Mouse (Mus musculus) common myeloid progenitor, adult 5-6 weeks (primary cell): ENCODE results near the gene Tekt5. TPM values are rescaled to one million over a fixed set of nuclear protein-coding genes. Genes with fewer than 3 reads are reported as not detected.

ENCODE experiments used
- ATAC-seq: replicated peaks from 2 replicates; pipeline ENCODE4 v1.8.0; 2016; ENCODE audit warnings: low read depth, mild to moderate bottlenecking, moderate TSS enrichment, inconsistent platforms; ENCODE audit not compliant: poor library complexity, severe bottlenecking
- total RNA-seq: library from RNA; stranded (forward); fragments of 200-1000, 187-1606 nt; gene quantifications from 2 replicates; pipeline ENCODE4 v1.2.3, GENCODE M21; 2017

Gene Tekt5
- not detected in 2 replicates for total RNA-seq

DNA sequence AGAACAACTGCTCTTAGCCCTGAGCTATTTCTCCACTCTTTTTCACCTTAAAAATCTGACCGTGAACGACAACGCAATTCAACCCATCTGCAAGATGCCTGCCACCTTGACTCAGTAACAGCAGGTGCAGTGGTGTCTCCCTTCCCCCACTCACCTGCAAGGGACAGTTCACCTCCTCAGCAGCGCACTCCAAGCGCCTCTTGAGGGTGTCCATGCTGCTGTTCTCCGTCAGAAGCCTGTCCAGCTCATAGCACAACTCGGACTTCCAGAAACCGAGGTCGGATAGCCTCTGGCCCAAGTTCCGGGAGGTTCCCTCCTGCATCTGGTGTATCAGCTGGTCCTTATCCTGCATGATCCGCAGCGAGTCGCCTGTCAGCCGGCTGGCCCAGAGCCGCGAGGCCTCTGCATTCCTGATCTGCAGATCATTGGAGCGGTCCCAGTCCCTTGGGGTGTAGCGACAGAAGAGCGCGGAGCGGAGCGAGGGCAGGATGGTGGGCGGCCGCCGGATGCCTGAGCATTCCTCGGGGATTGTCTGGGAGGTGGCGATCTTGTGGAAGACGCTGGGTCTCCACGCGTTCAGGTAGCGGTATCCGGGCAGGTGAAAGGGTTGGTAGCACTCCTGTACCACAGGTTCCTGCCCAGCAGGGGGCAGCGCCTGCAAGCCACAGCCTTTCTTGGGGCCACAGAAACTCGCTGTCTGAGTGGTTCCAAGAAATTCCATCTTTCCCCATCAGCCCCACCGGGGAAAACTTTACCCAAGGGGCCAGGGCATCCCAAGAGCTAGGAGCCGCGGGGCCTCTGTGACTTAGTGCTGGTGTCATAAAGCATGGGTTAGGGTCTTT is at the start of gene Tekt5:
Gene Tekt5 (minus strand): TSS at position 792 of the 842 bp plus-strand sequence.
- ATAC-seq = no peak

DNA sequence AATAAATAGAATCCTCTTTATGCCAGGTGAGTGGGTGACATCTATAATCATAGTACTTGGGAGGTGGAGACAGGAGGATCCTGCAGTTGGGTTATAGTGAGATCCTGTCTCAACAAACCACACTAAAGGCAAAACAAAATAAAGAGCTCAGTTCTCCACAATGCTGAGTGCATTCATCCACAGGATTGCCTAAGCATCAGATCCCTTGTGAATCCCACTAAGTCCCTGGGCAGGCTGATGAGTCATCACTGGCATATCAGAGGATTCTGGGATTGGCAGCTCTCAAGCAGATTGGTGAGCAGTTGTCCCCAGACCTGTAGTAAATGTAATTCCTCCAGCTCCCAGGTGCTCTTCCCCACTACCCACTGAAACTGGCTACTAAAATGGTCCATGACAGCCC is 48.4 kb upstream of the Tekt5 start:
- ATAC-seq = no peak

DNA sequence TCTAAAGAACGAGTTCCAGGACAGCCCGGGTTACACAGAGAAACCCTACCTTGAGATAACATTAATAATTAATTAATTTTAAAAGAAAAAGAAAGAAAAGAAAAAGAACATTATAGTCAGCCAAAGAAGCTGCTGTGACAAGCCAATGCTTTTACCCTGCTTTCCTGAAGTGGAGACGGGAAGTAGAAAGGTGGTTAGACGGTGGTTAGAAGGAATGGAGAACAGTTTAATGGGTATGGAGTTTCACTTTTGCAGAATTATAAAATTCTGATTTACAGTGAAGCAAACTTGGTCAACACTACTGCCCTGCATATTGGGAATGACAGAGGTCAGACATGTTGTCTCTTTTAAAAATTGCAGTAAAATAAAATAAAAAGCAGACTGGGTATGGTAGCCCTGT is 46.5 kb upstream of the Tekt5 start:
- peak; percentile 61 for ATAC-seq

DNA sequence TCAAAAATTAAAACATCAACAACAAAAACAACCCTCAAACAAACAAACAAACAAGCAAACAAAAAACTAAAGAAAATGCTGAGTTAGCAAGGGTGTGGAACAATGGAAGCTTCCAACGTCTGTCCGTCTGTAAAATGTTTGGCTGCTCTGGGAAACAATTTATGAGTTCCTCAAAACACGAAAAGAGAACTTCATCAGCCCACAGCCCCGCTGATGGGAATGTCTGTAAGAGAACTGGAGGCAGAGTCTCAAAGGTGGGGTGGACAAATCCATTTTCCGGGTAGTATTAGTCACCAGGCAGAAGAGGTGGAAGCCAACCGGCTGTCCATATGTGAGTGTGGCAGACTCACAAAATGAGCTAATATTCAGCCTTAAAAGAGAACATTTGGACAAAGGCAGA is 46.0 kb upstream of the Tekt5 start:
- ATAC-seq = peak; percentile 62

DNA sequence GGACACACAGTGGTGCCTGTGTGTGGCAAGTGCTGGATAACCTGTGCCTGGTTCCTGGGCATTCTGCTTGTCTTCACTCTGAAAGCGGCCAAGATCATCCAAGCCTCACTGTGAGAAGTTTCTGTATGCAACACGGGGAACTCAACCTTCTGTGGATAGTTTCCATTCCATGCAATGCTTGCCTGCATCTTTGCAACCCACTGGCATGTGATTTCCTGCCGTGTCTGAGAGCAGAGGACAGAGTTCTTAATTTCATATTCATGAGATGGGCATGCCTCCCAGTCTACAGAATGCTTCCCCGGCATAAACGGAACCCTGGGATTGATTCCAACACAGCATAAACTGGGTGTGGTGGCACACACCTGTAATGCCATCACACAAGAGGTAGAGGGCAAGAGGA is 42.8 kb upstream of the Tekt5 start:
- no peak for ATAC-seq

DNA sequence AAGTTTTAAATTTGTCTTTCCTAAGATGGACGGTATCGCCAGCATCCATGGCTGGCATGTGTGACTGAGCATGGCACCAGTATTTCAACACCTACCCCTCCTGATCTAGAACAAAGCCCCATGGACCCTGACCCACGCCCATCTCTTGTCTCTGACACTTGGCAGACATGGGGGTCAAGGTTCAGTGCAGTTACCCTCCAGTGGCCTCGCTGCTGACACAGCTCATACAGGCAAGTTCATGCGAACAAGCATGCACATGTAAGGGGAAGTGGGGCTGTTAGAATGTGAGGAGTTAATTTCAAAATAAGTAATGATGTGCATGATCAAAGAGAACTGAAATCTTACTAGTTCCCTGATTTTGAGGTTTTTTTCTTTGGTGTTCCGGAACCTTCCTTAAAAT is 40.9 kb upstream of the Tekt5 start:
- no peak; the same call in 1 of the 2 replicates for ATAC-seq

DNA sequence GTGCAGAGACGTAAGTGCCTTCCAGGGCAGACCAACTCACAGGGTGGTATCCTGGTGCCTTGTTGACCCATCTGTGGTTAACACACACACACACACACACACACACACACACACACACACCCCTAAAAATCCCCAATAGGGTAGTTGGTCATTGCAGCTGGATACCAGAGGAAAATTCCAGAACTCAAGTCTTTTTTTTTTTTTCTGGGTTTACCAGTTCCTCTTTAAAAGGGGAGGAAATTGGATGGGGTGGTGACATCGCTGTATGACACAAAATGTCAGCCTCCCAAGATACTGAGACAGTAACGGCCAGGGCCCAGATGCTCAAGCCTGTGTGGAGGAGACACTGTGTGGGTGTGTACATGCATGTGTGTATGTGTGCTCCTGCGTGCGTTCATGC is 38.1 kb upstream of the Tekt5 start:
- peak; percentile 50 for ATAC-seq

DNA sequence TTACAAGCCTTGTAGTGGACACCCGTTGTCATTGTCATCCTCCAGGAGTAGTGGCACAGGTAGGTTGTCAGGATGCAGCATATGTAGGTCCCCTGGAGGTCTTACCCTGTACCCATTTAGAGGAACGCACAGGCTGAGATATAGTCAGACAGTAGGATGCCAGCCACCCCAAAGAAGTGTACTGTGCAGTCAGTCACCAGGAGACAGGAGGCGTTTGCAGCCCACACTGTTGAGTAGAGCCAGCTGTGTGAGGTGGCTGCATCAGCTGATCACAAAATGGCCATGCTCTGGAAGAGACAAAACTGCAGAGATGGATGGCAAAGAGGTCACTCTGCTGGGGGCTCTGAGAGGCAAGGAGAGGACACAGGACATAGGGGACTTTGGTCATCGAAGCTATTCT is 37.1 kb upstream of the Tekt5 start:
- no peak for ATAC-seq

DNA sequence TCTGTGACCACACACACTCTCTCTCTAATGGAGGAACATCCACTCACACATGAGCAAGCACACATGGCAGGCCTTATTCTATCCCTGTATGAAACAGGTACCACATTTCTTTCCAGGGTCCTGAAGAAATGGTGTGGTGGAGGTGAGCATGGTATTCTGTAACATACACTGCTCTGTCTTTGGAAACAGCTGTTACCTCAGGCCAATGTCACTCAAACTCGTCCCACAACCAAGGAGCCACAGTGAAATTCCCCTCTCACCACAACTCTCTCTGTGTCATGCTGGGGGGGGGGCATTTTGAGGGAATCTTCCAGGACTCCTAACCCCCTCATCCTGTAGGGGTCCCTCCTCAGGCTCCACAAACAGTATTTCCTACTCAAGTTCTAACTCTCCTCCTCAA is 36.6 kb upstream of the Tekt5 start:
- no peak for ATAC-seq

DNA sequence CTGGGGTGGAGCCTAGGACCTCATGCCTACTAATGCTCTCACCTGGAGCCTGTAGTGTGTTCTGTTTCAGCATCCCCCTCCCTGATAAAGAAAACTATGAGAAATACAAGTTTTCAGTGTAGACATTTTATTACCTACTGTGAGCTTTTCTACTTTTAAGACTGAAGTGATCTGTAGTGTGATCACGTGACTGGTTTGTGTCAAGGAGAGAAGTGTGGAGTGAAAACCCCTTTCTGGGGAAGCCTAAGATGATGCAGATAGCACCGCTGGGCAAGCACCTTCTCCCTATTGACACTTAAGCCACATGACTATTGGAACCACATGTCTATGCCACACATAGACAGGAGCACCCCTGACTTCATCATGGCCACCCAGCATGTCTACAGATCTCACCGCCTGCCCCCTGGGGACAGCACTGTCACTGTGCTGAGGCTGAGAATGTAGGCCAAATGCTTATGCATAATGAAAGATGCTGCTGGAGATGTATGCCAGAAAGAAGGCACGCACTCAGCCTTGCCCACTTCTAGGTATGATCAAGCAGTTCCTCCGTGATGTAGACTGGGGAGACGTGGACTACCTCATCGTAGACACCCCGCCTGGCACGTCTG is 25.3 kb upstream of the Tekt5 start:
- no peak for ATAC-seq

DNA sequence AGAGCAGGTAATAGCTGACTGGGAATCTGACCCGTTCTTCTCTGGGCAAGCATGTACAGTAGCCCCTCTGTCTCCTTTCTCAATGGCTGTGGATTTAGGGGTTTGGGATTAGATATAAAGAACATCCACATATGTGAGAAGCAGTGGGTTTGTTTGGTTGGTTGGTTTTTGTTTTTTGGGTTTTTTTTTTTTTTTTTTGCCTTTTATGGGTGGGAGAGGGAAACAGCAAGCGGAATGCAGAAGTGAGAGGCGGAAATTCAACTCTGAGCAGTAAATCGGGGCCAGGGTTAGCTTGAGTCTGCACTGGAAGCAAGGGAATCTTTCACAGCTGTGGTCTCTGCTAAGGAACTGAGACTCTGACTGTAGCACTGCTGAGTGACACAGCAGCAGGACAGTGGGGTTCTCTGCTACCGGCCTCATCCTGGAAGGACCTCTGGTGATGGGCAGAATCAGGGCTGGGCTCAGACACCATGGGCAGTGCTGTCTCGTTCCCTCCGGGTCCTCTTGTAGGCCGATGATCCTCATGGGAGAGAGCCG is 22.5 kb upstream of the Tekt5 start:
- peak; percentile 77 for ATAC-seq

DNA sequence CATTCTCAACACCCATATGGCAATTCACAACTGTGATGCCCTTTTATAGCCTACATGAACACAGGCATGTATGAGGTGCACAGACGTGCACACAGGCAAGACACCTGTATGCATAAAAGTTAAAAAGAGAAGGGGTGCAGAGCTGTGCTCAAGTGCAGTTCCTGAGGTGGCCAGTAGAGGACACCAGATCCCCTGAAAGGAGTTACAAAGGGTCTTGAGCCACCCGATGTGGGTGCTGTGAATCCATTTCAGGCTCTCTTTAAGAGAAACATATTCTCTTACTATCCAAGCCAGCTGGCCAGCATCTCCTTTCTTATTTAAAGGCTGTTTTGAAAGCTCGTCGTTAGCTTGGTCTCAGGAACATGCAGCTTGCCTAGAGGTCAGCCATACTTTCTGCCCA is 21.6 kb upstream of the Tekt5 start:
- no peak for ATAC-seq

DNA sequence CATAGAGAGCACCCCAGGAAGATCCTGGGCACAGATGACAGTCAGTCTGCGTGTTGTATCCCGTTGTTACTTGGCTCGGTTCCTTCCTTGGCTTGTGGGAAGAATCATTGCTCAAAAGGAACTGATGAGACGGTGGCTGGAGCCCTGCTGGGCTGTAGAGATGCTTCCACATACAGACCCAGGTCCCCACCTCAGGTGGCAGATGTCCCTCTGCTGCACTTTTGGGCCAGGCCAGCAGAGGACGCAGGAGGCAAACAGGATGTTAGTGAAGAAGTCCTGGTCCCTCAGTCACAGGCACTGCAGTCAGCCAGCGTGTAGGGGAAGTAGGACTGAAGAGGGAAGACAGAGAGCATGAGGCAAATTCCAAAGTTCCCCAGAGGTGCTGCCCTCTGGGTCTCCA is 20.7 kb upstream of the Tekt5 start:
- ATAC-seq = peak; percentile 46

DNA sequence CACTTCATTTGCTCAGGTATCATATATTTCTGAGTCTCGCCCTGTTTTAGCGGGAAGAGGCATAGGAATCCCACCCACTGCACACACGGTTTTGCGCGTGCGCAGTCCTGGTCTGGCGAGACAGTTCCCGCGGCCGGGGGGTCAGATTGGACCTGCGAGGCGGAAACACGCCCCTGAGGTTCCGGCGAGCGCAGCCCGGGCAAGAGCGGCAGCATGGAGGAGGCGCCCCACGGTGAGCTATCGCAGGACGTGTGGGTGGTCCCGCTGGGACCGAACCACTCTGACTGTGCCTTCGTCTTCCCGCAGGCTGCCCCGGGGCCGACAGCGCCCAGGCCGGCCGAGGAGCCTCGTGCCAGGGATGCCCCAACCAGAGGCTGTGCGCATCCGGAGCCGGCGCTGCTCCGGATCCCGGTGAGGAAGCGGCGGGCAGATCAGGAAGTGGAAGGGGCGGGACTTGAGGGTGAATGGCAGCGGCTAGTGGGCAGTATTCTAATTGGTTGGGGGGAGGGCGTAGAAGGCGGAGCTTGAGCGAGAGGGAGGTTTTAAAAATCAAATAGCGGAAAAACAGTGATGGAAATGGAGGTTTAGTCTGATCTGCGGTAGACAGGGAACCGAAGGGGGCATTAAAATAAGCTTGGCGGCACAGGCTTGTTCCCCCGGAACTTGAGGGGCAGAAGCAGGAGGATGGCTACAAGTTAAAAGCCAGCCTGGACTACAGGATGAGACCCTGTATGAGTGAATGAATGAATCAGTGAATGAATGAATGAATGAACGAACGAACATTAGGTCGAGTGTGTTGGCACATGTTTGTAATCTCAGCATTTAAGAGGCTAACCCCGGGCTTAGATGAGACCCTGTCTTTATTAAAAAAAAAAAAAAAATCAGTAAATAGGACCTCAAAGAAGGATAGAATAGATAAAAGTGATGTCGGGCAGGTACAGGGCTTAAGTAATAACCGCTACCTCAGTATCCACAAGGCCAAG is 16.8 kb upstream of the Tekt5 start, which contains the start of gene Nubp1:
Gene Nubp1 (plus strand): TSS at position 185 of the 983 bp plus-strand sequence.
- ATAC-seq = peak; percentile 97

DNA sequence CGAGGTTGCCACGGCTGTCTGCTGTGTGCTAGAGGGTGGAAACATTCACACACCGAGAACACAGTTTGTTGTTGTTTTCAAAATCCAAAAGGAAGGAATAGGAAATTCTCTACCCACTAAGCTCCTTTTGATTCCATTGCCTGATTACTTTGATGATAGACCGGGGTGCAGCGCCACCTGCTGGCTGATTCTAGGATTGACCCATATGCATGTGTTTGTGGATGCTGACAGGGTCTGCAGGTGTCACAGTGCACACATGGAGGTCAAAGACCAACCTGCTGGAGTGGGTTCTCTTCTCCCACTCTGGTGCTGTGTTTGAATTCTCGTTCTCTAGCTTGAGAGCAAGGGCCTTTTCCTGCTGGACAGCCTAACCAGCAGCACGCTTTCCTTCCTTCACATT is 3.9 kb upstream of the Tekt5 start:
- peak; percentile 90 for ATAC-seq

DNA sequence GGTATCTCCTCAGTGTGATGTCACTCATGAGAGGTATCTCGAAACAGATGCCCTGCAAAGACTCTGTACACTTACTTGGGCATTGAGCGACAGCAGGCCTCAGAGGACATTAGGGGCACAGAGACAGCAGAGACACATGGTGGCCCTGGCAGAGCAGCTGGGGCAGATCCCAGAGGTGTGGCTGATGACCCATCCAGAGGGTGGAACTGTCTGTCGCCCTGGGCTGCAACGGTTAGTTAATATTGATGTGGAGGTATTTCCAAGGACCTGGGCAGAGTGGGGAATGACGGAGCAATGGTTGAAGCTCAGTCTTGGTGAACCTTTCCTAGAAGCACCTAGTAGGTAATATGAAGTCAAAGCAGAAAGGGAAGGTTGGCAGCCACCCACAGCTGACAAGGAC is 3.5 kb upstream of the Tekt5 start:
- peak; percentile 32; the same call in 1 of the 2 replicates for ATAC-seq

DNA sequence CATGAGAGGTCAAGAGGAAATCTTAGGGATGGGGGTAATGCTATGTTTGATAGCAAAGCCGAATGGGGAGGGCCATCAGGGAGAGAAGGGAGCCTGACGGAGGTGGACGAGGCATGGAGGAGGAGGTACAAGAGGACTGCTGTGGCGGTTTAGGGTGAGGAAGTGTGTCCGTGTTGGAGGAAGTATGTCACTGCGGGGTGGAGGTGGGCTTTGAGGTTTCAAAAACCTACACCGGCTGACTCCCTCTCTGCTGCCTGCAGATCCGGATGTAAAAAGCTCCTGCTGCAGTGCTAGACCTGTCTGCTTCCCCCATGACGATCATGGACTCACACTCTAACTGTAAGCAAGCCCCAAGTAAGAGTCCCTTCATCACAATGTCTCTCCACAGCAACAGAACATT is 2.7 kb downstream of the Tekt5 start:
- ATAC-seq = peak; percentile 88

DNA sequence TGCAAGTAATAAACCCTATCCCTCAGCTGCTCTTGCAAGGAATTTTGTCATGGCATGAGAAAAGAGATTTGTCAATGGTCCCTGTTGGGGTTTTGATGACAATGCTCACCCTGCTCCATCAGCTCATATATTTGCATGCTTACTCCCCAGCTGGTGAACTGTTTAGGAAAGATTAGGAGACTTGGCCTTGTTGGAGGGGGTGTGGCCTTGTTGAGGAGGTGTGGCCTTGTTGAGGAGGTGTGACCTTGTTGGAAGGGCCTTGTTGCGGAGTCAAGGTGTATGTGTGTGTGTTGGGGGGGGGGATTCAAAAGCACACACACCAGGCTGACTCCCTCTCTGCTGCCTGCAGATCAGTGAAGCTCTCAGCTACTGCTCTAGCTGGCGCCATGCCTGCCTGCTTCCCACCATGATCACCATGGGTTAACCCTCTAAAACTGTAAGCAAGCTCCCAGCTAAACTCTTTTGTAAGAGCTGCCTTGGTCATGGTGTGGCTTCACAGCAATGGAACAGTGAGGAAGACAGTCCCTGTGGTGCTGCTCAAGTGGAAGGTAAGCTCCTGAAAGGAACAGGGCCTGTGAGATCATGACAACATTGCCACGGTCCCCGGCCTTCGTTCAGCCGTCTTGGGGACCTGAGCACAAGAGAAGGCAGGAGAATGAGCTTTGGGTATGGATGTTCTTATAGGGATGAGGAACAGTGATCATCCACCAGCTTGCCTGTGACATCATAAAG is 6.5 kb downstream of the Tekt5 start:
- ATAC-seq = no peak

DNA sequence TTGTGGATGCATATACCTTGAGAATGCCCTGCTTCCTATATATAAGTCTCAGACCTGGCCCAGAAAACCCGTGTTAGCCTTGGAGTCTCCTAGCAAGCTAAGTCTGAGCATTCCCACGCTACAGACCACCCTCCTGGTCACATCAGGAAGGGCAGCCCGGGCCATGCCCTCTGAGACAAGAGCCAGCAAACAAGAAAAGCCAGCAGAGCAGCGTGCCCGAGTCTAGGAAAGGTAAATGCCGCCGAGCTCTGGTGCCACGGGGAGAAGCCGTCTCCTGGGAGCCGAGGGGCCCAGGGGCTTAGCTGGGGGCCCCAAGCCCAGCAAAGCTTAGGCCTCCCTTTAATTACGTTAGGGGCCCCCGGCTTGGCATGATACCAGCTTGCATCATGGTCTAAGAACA is 10.0 kb downstream of the Tekt5 start:
- no peak for ATAC-seq

DNA sequence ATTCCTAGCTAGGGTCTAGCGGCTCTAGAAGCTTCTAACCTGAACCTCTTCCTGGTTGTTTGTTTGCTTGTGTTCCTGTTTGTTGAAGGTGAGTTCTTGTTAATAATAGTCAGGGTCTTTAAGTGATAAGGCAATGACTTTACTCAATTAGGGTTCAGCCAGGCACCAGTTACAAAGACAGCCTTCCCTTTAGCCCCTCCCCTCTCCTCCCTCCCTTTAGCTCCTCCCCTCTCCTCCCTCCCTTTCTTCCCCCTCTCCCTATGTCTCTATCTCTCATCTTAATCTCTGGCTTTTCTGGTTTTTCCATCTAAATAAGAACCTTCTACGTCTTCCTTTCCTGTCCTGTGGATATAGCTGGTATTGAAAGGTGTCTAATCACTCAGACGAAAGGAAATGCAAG is 10.7 kb downstream of the Tekt5 start:
- ATAC-seq = peak; percentile 70
